In genomic region chr12:118299956-118300355, GRCm38 (mm10) we compare ENCODE assay signal across 8 mouse cellular contexts. TPM values are rescaled to one million over a fixed set of nuclear protein-coding genes. Genes with fewer than 3 reads are reported as not detected.
DNase-seq lines count a peak whose midpoint lies in the region; ATAC-seq and TF ChIP-seq lines count a peak whose summit lies in the region.

No protein-coding gene starts in this region.

- H3K4me3 ChIP-seq in thymus, adult 2 months (ENCODE audit: control insufficient read depth, insufficient read depth, low read length): no peak overlapping the region
- peak overlapping the region; percentile 96 for H3K4me3 ChIP-seq in liver, postnatal 0 days (ENCODE audit: low read depth, low read length)

- no peak for ATAC-seq in liver, postnatal 0 days

- DNase-seq in thymus, adult 2 months: peak; percentile 15
- no peak for DNase-seq in thymus, postnatal 0 days (ENCODE audit: low spot score)
- peak; percentile 36 for DNase-seq in cerebellum, adult 8-10 months
- peak; percentile 46 for DNase-seq in gastrocnemius, postnatal 25 days
- peak; percentile 54 for DNase-seq in kidney, adult 11 months
- peak; percentile 43 for DNase-seq in liver, postnatal 0 days
- peak; percentile 16 for DNase-seq in ovary, postnatal 36 days (ENCODE audit: low spot score)
- DNase-seq in right cerebral cortex, postnatal 14 days: no peak

- no peak for TF ChIP-seq EP300 in liver, postnatal 0 days (IDR thresholded peaks at IDR 0.05; ENCODE audit: low read depth)

- no peak for TF ChIP-seq CTCF in thymus, adult 2 months (IDR thresholded peaks at IDR 0.05; ENCODE audit: borderline replicate concordance, control insufficient read depth, extremely low read depth, insufficient read depth, low read length, poor library complexity)
- TF ChIP-seq CTCF in liver, postnatal 0 days (IDR thresholded peaks at IDR 0.05; ENCODE audit: low read depth): no peak

- no peaks in the 10 kb centered on the region for H3K36me3 ChIP-seq in thymus, adult 2 months (ENCODE audit: control insufficient read depth, insufficient read depth, low read length)
- no peaks in the 10 kb centered on the region for H3K36me3 ChIP-seq in liver, postnatal 0 days (replicated peaks; ENCODE audit: insufficient read depth, low read length)

- 54% methylated on average over 6 of the region's 6 CpGs for whole genome bisulfite sequencing in thymus, adult 2 months
- 34% methylated on average over 6 of the region's 6 CpGs for WGBS in liver, postnatal 0 days (ENCODE audit: insufficient replicate concordance)

- no peaks in the 10 kb centered on the region for H3K27me3 ChIP-seq in thymus, adult 2 months (ENCODE audit: control insufficient read depth, insufficient read depth, low read length)
- no peaks in the 10 kb centered on the region for H3K27me3 ChIP-seq in liver, postnatal 0 days (ENCODE audit: insufficient read depth, low read length)

- no peak for TF ChIP-seq POLR2A in thymus, adult 2 months (IDR thresholded peaks at IDR 0.05; ENCODE audit: control insufficient read depth, extremely low read depth, insufficient read depth, low read length, poor library complexity)

- H3K27ac ChIP-seq in thymus, adult 2 months (ENCODE audit: control insufficient read depth, insufficient read depth, low read length): no peak overlapping the region
- peak overlapping the region; percentile 100 for H3K27ac ChIP-seq in liver, postnatal 0 days (ENCODE audit: low read depth)

- H3K9ac ChIP-seq in liver, postnatal 0 days (replicated peaks): peak overlapping the region; percentile 35

- peak overlapping the region; percentile 97 for H3K4me2 ChIP-seq in liver, postnatal 0 days (ENCODE audit: low read depth, low read length)

- no peaks in the 10 kb centered on the region for H3K9me3 ChIP-seq in liver, postnatal 0 days (ENCODE audit: low read length)

- peaks cover 16% of the 10 kb centered on the region for H3K4me1 ChIP-seq in thymus, adult 2 months (replicated peaks; ENCODE audit: control insufficient read depth, insufficient read depth, low read length)
- H3K4me1 ChIP-seq in liver, postnatal 0 days (ENCODE audit: insufficient read depth): peaks cover 32% of the 10 kb centered on the region

RNA-seq across cellular contexts. Expression of gene Sp4, which starts 1.3 kb away (rescaled TPM):
- polyA plus RNA-seq in thymus, adult 2 months (2012; rRNA removed): 27.8 and 29.3 TPM in 2 replicates
- 12.7 and 13.7 TPM in 2 replicates for polyA plus RNA-seq in thymus, postnatal 0 days (2015; fragmentation: Nextera tagmentation; extraction: Ambion mirVana)
- 1 to 10 TPM; 5.5 to 9.0 TPM for total RNA-seq in gastrocnemius, postnatal 25 days (2021)
- 2.5 and 3.0 TPM in 2 replicates for polyA plus RNA-seq in liver, postnatal 0 days (2015; fragmentation: Nextera tagmentation; extraction: Ambion mirVana)

Comparison
In these comparisons a context has a peak if more than half of its experiments do, and no peak if none do; other contexts are left out.
1. DNase-seq: peak in thymus, adult 2 months (single experiment), cerebellum, adult 8-10 months (single experiment), gastrocnemius, postnatal 25 days (single experiment), kidney, adult 11 months (single experiment), liver, postnatal 0 days (single experiment) and ovary, postnatal 36 days (single experiment); none in thymus, postnatal 0 days (single experiment) and right cerebral cortex, postnatal 14 days (single experiment).